Mouse (Mus musculus): ENCODE measurements at regions not wholly inside any gene's neighbourhood (a gene's known extent, or its start where the extent isn't known, plus 50 kb on each side); places are given as distances from the start of the nearest gene placed in this dataset.

- TF ChIP-seq CTCF (IDR thresholded peaks at IDR 0.05) (no peak), EP300 (IDR thresholded peaks at IDR 0.05) (peak; percentile 71)
Observed at GRCm38 (mm10) chrX:142490093-142490717, 99.9 kb upstream of the Acsl4 start.
